Mouse (Mus musculus) embryonic facial prominence, embryonic 14.5 days (tissue): ENCODE results near the gene Atg10. TPM values are rescaled to one million over a fixed set of nuclear protein-coding genes. Genes with fewer than 3 reads are reported as not detected.
"Not testable (repeated sequence)": the region's sequence is repeated elsewhere in the genome, so short reads cannot be mapped to it uniquely, and the experiment has no call there.

Experiments
- ATAC-seq: fragments of 200-750 bp; cut with Nextera tagmentation; 2 replicates; pipeline ENCODE4 v1.8.0; 2017; ENCODE audit warnings: low read depth, moderate number of reproducible peaks, moderate TSS enrichment
- DNase-seq: peaks from one replicate; pipeline ENCODE4 v3.0.0-alpha.2; 2015; ENCODE audit warnings: low spot score
- H3K27ac ChIP-seq: fragments of 300-500 bp; sonication (generic); replicated peaks from 2 replicates; pipeline ENCODE4 v1.5.1; 2014; ENCODE audit warnings: low read depth, mild to moderate bottlenecking, low read length, moderate library complexity
- H3K27me3 ChIP-seq: fragments of 300-500 bp; sonication (generic); replicated peaks from 2 replicates; pipeline ENCODE4 v1.6.1; 2014; ENCODE audit warnings: low read length; ENCODE audit not compliant: control insufficient read depth, insufficient read depth
- H3K36me3 ChIP-seq: fragments of 300-500 bp; sonication (generic); 2 replicates; pipeline ENCODE4 v1.6.1; 2014; ENCODE audit warnings: low read length, mixed read lengths; ENCODE audit not compliant: control insufficient read depth, insufficient read depth
- H3K4me1 ChIP-seq: fragments of 300-500 bp; sonication (generic); 2 replicates; pipeline ENCODE4 v1.6.1; 2014; ENCODE audit warnings: antibody characterized with exemption, low read length; ENCODE audit not compliant: control insufficient read depth, insufficient read depth
- H3K4me2 ChIP-seq: fragments of 300-500 bp; sonication (generic); 2 replicates; pipeline ENCODE4 v1.6.1; 2014; ENCODE audit warnings: low read depth, mild to moderate bottlenecking, low read length, moderate library complexity, mixed read lengths
- H3K4me3 ChIP-seq: fragments of 300-500 bp; sonication (generic); 2 replicates; pipeline ENCODE4 v1.5.1; 2014; ENCODE audit warnings: low read depth, mild to moderate bottlenecking, low read length
- H3K9ac ChIP-seq: fragments of 300-500 bp; sonication (generic); 2 replicates; pipeline ENCODE4 v1.6.1; 2014; ENCODE audit warnings: low read depth, mild to moderate bottlenecking, low read length, moderate library complexity, mixed read lengths
- H3K9me3 ChIP-seq: fragments of 300-500 bp; sonication (generic); 2 replicates; pipeline ENCODE4 v1.6.1; 2016; ENCODE audit warnings: low read length; ENCODE audit not compliant: control insufficient read depth
- WGBS: fragments of 180-500 bp; shearing (Covaris S2); extraction: QIAGEN DNeasy Blood & Tissue Kit; methylation state at CpG from one replicate; pipeline ENCODE4 v1.1.7; 2014; 5-methylcytosine and 5-hydroxymethylcytosine counted together
- polyA plus RNA-seq: library from polyadenylated mRNA; unstranded; fragments of >200 nt; fragmentation: Nextera tagmentation; extraction: Ambion mirVana; gene quantifications from 2 replicates; pipeline ENCODE4 v1.2.1, GENCODE M21; 2014

The Atg10 gene
- polyA plus RNA-seq, 1 experiment from 2014 or later: 14.5 TPM

DNA sequence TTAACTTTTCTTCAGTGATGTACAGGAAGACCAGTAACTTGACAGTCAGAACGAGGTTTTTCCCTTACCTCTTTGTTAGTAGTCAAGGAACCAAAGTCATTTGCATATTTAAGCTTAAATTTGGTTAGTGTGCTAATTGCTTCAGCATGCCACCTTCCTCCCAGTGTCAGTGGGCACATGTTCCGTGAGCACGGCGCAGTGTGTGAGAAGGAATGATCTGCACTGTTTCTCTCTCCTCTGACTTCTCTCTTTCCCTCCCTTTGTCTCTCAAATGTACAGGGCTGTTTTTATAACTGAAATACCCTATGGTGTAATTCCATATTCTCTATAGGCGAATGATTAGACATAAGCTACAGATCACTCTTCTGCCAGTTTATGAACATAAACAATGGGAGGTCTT, 284.2 kb downstream of the Atg10 start:
- Histone ChIP-seq H3K27me3 (no peaks in the 10 kb centered on the region), H3K4me1 (no peaks in the 10 kb centered on the region), H3K4me3 (no peak overlapping the region), H3K9ac (no peak overlapping the region), H3K27ac (no peak overlapping the region), H3K4me2 (no peak overlapping the region), H3K9me3 (no peaks in the 10 kb centered on the region), H3K36me3 (no peaks in the 10 kb centered on the region)
- whole genome bisulfite sequencing: 70% methylated on average over 5 of the region's 5 CpGs
- no peak for DNase-seq
- ATAC-seq: no peak

DNA sequence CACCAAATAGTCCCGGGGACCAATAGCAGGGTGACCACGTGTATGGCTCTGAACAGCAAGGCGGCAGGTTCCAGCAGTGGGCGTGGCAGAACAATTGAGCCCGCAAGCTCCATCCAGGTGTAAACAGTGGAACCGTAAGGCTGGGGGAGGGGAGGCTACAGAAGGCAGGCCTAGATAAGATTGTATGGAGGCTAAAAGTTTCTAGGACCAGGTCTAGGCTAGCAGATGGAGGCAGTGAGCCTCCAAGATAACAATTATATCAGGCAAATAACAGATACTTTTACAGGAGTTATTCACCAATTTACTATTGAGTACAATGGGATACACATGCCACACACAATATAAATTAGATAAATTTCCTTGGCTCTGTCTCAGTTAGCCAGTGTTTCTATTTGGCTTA, 284.6 kb downstream of the Atg10 start:
- no peaks in the 10 kb centered on the region for H3K4me1 ChIP-seq
- WGBS: 66% methylated on average over 6 of the region's 6 CpGs

DNA sequence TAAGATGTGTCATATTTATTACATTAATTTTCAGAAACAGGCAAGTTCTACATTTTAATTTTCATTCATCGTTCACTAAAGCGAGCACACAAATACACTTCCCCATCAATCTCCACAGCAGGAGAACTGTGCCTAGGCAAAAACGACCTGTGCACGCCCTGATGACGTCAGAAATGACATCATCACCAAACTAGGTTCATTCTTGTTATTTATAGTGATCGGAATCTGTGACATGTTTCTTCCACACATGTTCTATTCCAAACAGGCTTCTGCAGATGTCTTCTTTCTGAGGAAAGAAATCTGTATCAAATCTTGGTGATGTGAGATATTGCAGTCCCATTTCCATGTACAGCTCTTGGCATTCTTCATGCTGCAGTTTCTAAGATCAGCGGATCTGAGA, 287.9 kb downstream of the Atg10 start:
- Histone ChIP-seq H3K4me3 (no peak overlapping the region), H3K36me3 (no peaks in the 10 kb centered on the region), H3K4me2 (no peak overlapping the region), H3K9me3 (no peaks in the 10 kb centered on the region), H3K9ac (no peak overlapping the region), H3K27ac (no peak overlapping the region), H3K27me3 (no peaks in the 10 kb centered on the region), H3K4me1 (no peaks in the 10 kb centered on the region)
- ATAC-seq (no peak), DNase-seq (no peak)
- WGBS: 84% methylated on average over 7 of the region's 7 CpGs

More for the DNA sequence above, 284.6 kb downstream of the Atg10 start:
- H3K9ac ChIP-seq: no peak overlapping the region
- no peak overlapping the region for H3K4me3 ChIP-seq
- H3K4me2 ChIP-seq: no peak overlapping the region
- no peaks in the 10 kb centered on the region for H3K27me3 ChIP-seq
- H3K9me3 ChIP-seq: no peaks in the 10 kb centered on the region
- no peak overlapping the region for H3K27ac ChIP-seq
- DNase-seq (no peak), ATAC-seq (no peak)
- no peaks in the 10 kb centered on the region for H3K36me3 ChIP-seq

DNA sequence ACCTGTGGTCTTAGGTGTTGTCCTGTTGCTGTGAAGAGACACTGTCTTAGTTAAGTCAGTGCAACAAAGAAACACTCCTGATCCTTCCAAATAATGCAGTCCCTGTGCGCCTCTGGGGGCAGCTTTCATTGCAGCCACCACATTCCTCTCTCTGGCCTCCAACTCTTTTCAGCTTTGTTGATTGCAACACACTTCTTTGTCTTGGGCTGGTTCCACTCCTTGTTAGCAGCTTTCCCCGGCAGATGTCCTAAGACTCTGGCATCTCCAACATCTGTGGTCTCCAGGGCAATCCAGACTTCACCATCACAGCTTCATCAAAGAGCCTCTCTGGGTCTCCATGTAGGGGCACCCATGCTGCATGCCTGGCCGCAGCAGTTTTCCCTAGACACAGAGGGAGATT, 290.5 kb downstream of the Atg10 start:
- Histone ChIP-seq H3K9ac (no peak overlapping the region), H3K4me2 (no peak overlapping the region), H3K27ac (no peak overlapping the region), H3K27me3 (no peaks in the 10 kb centered on the region), H3K9me3 (no peaks in the 10 kb centered on the region), H3K36me3 (0 out of 2 replicates have a peak, but pooled peaks cover 5% of the 10 kb centered on the region), H3K4me1 (no peaks in the 10 kb centered on the region), H3K4me3 (no peak overlapping the region)
- ATAC-seq (no peak), DNase-seq (no peak)
- 74% methylated on average over 3 of the region's 3 CpGs for WGBS

DNA sequence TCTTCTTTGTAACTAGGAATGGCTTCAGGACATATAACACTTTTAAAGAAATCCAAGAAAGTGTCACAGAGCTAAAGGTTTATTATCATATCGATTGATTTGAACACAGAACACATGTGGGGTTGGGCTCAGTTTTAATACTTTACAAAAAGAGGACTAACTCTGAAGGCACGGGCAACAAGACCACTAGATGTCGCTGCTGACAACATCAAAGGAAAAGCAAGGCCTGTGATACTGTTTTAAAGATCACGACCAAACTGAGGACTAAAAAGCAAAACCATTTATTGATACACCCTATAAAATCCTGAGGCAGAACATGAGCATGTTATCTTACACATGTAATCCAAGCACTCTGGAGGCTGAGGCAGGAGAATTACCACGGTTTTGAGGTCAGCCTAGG, 293.9 kb downstream of the Atg10 start:
- ATAC-seq: peak; percentile 42; the same call in 1 of the 2 replicates
- H3K9ac ChIP-seq: no peak overlapping the region
- no peak overlapping the region for H3K27ac ChIP-seq
- no peaks in the 10 kb centered on the region for H3K4me1 ChIP-seq
- no peak overlapping the region for H3K4me3 ChIP-seq
- no peak overlapping the region for H3K4me2 ChIP-seq
- WGBS: 19% methylated on average over 5 of the region's 5 CpGs
- no peaks in the 10 kb centered on the region for H3K9me3 ChIP-seq
- peaks cover 38% of the 10 kb centered on the region for H3K36me3 ChIP-seq
- DNase-seq: peak; percentile 76
- no peaks in the 10 kb centered on the region for H3K27me3 ChIP-seq

DNA sequence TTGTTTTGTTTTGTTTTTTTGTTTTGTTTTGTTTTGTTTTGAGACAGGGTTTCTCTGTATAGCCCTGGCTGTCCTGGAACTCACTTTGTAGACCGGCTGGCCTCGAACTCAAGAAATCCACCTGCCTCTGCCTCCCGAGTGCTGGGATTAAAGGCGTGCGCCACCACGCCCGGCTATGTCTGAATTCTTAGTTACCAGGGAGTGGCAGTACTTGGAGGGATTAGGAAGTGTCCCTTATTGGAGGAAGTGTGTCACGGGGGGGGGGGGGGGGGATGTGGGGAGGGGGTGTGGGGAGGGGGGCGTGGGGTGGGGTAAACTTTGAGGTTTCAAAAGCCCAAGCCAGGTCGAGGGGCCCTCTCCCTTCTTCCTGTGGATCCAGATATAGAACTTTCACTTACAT, 295.5 kb downstream of the Atg10 start:
- not testable (repeated sequence) for H3K9me3 ChIP-seq, DNase-seq, H3K4me2 ChIP-seq, H3K4me3 ChIP-seq, H3K9ac ChIP-seq, H3K27me3 ChIP-seq, H3K4me1 ChIP-seq, ATAC-seq, H3K27ac ChIP-seq
- 97% methylated on average over 7 of the region's 10 CpGs for WGBS
- H3K36me3 ChIP-seq: peaks cover 41% of the 10 kb centered on the region

DNA sequence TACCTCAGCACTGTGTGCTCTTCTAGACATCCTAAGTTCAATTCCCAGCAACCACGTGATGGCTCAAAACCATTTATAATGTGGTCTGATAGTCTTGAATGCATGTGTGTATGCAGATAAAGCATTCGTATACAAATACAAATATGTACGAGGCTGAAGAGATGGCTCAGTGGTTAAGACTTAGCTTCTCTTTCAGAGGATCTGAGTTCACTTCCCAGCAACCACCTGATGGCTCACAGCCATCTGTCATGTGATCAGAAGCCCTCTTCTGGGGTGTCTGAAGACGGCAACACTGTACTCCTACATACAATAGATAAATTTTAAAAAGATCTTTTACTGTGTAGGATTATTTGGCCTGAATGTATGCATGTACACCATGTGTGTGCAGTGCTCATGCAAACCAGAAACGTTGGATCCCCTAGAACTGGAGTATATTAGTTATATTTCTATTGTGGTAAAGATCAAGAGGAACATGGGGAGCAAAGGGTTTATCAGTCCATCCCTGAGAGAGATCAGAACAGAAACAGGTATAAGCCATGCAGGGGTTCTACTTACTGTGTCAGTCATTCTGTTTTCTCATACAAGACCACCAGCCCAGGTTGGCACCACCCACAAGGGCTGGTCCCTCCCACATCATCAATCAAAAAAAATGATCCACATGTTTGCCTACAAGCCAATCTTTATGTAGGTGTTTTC, 296.7 kb downstream of the Atg10 start:
- DNase-seq: no peak
- no peak overlapping the region for H3K4me2 ChIP-seq
- H3K9ac ChIP-seq: no peak overlapping the region
- no peak overlapping the region for H3K27ac ChIP-seq
- no peak for ATAC-seq
- no peak overlapping the region for H3K4me3 ChIP-seq
- H3K27me3 ChIP-seq: no peaks in the 10 kb centered on the region
- no peaks in the 10 kb centered on the region for H3K9me3 ChIP-seq
- 80% methylated on average over 5 of the region's 5 CpGs for WGBS
- H3K4me1 ChIP-seq: no peaks in the 10 kb centered on the region
- peaks cover 41% of the 10 kb centered on the region for H3K36me3 ChIP-seq

DNA sequence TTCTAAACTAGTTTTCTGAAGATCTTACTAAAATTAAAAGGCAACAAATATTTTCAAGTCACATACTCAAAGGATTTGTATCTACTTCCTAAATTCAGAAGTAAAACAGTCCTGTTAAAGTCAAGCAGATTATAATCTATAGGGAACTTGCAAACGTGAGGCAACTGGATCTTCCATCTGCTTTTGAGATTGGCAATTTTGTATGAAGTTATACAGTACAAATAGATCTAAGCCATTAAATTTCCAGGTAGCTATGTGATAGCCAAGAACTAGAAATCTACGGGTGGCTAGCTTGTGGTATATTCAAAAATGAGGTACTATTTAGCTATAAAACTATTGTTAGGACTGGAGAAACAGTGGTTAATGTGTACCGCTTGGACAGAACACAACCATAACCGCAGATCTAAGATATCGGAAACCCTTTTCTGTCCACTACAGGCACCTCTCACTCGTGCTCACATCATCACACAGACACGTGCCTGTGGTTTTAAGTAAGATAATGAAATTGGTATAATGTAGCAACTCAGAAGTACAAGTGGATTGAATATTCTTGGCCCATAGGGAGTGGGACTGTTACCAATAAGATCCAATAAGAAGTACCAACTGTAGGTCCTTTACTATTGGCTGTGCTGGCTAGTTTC, 297.5 kb downstream of the Atg10 start:
- ATAC-seq (no peak), DNase-seq (no peak)
- WGBS: 83% methylated on average over 7 of the region's 7 CpGs
- Histone ChIP-seq H3K9ac (no peak overlapping the region), H3K9me3 (no peaks in the 10 kb centered on the region), H3K4me1 (no peaks in the 10 kb centered on the region), H3K36me3 (peaks cover 41% of the 10 kb centered on the region), H3K4me2 (no peak overlapping the region), H3K4me3 (no peak overlapping the region), H3K27me3 (no peaks in the 10 kb centered on the region), H3K27ac (no peak overlapping the region)

DNA sequence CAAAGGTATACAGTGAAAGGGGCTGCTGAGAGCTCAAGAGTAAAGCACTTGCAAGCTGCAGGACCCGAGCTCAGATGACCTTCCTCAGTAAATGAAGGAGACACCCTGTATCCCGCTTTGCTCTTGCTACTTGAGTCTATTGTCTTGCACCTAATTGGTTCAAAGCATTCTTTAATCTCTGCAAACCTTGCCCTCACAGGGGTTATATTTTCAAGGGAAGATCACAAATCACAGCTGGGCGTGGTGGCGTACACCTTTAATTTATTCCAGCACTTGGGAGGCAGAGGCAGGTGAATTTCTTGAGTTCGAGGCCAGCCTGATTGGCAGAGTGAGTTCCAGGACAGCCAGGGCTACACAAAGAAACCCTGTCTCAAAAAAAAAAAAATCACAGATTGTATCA, 298.6 kb downstream of the Atg10 start:
- Histone ChIP-seq H3K4me1 (no peaks in the 10 kb centered on the region), H3K4me2 (no peak overlapping the region), H3K4me3 (no peak overlapping the region), H3K9me3 (no peaks in the 10 kb centered on the region), H3K9ac (no peak overlapping the region), H3K27me3 (no peaks in the 10 kb centered on the region), H3K36me3 (peaks cover 41% of the 10 kb centered on the region), H3K27ac (no peak overlapping the region)
- 90% methylated on average over 5 of the region's 5 CpGs for WGBS
- no peak for DNase-seq
- ATAC-seq: no peak
